Mouse (Mus musculus) B cell, adult 62 days (primary cell): Measurements from ENCODE around the gene Olfr822. TPM values are rescaled to one million over a fixed set of nuclear protein-coding genes. Genes with fewer than 3 reads are reported as not detected.

Experiments
- total RNA-seq: library from RNA; stranded (reverse); gene quantifications from 4 replicates; pipeline ENCODE4 v1.2.4, GENCODE M21; 2023

Olfr822 gene
- total RNA-seq, result not detected in 4 replicates

DNA sequence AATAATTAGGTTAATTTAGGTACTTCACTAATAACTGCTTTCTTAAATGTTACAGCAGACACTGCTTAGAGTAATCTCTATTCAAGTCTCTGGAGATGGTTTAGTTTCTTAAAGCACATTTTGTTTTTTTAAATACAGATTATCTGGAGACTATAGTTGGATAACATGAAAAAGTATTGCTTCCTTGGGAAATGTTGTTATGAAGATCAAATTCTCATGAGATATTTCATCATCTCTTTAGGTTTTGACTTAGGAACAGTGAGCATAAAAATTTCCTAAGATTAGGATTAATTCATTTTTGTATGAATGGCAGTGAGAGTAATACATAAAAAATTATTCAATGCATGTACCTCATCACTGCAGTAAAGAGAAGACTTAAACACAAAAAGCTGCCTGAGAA is at the start of gene Olfr822:
Gene Olfr822 (plus strand): TSS at position 301 of the 400 bp plus-strand sequence.

DNA sequence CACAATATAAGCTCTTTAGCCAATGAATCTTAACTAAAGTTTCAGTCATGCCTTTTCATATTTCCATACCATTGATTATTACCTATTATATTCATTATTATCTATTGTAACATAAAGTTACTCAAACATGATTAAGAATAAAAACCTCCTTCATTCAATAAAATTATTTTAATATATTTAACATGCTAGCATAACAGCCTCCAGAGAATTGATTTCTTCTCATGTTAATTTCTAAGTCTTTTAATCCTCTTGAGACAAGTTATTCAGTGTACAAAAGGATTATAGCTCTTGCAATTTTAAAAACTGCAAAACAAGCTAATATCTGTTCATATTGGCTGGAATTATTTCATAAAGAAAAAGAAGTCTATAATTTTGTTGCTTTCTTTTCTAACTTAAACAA is 41.0 kb upstream of the Olfr822 start, which contains the start of gene Olfr821:
Gene Olfr821 (plus strand): TSS at position 301 of the 400 bp plus-strand sequence.

DNA sequence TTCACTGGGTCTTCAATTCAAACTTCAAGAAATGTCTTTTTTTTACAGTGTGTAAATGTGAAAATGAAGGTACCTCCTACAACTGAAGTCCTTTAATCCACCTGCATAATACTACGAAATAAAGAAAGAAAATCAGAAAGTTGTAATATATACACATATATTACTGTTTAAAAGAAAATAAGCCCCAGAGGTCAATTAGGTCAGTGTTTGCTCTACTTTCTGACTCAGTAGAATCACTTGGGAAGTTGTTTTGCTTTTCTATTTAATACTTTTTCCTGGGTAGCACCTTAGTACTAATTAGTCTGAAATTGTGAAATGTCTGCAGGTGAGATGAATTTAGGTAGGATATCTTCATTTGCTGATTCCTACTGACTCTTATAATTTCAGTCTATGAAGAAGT is 44.3 kb downstream of the Olfr822 start, which contains the start of gene Olfr823:
Gene Olfr823 (minus strand): TSS at position 101 of the 400 bp plus-strand sequence.

Other genes with a start within 250 kb of the Olfr822 start
- not detected in 4 replicates for gene Olfr812, start 225.1 kb upstream of the Olfr822 start, total RNA-seq
- gene Olfr813, start 215.8 kb upstream of the Olfr822 start, total RNA-seq, result not detected in 4 replicates
- gene Olfr814, start 191.4 kb upstream of the Olfr822 start, total RNA-seq, result not detected in 4 replicates
- gene Olfr815, start 165.3 kb upstream of the Olfr822 start, total RNA-seq, result not detected in 4 replicates
- not detected in 4 replicates for gene Olfr816, start 155.6 kb upstream of the Olfr822 start, total RNA-seq
- not detected in 4 replicates for gene Olfr818, start 122.1 kb upstream of the Olfr822 start, total RNA-seq
- not detected in 4 replicates for gene Olfr819, start 103.9 kb upstream of the Olfr822 start, total RNA-seq
- not detected in 4 replicates for gene Olfr247, start 95.1 kb upstream of the Olfr822 start, total RNA-seq
- gene Gm10310, start 86.1 kb upstream of the Olfr822 start, total RNA-seq, result not detected in 4 replicates
- not detected in 4 replicates for gene Olfr820, start 58.6 kb upstream of the Olfr822 start, total RNA-seq
- gene Olfr821, start 40.9 kb upstream of the Olfr822 start, total RNA-seq, result not detected in 4 replicates
- not detected in 4 replicates for gene Olfr823, start 44.2 kb downstream of the Olfr822 start, total RNA-seq
- gene Olfr824, start 58.8 kb downstream of the Olfr822 start, total RNA-seq, result not detected in 4 replicates
- gene Olfr825, start 95.6 kb downstream of the Olfr822 start, total RNA-seq, result not detected in 4 replicates
- not detected in 4 replicates for gene Olfr826, start 113.0 kb downstream of the Olfr822 start, total RNA-seq
- gene Olfr827, start 143.2 kb downstream of the Olfr822 start, total RNA-seq, result not detected in 4 replicates
- 0.16 TPM in 1 of 4 replicates, not detected in the others for gene Neurod4, start 209.0 kb downstream of the Olfr822 start, total RNA-seq